Mouse (Mus musculus) thymus, postnatal 0 days (tissue): ENCODE results near the gene Esp24. TPM values are rescaled to one million over a fixed set of nuclear protein-coding genes. Genes with fewer than 3 reads are reported as not detected.
"Not testable (repeated sequence)": the region's sequence is repeated elsewhere in the genome, so short reads cannot be mapped to it uniquely, and the experiment has no call there.

Experiments used
- DNase-seq: peaks from one replicate; pipeline ENCODE4 v3.0.0-alpha.2; 2015; ENCODE audit warnings: low spot score
- polyA plus RNA-seq: library from polyadenylated mRNA; unstranded; fragments of >200 nt; fragmentation: Nextera tagmentation; extraction: Ambion mirVana; gene quantifications from 2 replicates; pipeline ENCODE4 v1.2.1, GENCODE M21; 2015

Gene Esp24
- polyA plus RNA-seq: not detected in 2 replicates

DNA sequence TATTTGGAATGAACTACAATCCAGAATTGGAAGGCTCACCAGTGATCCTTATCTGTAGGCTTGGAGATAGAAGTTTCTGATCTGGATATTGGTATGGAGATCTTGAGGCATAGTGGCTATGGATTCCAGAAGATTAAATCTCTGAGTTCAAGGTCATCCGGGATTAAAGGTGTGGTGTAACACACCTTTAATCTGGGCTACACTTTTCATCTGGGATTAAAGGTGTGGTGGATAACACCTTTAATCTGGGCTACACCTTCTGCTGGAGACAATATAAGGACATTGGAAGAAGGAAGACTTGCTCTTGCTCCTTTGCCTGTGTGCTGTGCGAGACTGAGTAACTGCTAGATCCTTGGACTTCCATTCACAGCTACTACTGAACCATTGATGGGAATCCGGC lies at the start of gene Esp24:
TSS of gene Esp24 (plus strand) at position 301 of the 400 bp plus-strand sequence.
- not testable (repeated sequence) for DNase-seq

DNA sequence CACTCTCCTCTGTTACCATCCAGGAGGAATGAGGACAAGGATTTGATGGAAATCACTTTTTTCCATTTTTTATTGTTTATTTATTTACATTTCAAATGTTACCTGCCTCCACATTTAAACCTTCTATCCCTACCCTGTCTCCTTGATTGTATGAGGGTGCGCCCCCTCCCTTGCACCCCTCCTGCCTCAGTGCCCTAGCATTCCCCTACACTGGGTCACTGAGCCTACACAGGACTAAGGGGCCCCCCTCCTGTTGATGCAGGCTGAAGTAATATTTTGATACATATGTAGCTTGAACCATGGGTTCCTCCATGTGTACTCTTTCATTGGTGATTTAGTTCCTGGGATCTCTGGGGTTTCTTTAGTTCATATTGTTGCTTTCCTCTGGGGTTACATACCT lies 26.6 kb upstream of the Esp24 start:
- no peak for DNase-seq

DNA sequence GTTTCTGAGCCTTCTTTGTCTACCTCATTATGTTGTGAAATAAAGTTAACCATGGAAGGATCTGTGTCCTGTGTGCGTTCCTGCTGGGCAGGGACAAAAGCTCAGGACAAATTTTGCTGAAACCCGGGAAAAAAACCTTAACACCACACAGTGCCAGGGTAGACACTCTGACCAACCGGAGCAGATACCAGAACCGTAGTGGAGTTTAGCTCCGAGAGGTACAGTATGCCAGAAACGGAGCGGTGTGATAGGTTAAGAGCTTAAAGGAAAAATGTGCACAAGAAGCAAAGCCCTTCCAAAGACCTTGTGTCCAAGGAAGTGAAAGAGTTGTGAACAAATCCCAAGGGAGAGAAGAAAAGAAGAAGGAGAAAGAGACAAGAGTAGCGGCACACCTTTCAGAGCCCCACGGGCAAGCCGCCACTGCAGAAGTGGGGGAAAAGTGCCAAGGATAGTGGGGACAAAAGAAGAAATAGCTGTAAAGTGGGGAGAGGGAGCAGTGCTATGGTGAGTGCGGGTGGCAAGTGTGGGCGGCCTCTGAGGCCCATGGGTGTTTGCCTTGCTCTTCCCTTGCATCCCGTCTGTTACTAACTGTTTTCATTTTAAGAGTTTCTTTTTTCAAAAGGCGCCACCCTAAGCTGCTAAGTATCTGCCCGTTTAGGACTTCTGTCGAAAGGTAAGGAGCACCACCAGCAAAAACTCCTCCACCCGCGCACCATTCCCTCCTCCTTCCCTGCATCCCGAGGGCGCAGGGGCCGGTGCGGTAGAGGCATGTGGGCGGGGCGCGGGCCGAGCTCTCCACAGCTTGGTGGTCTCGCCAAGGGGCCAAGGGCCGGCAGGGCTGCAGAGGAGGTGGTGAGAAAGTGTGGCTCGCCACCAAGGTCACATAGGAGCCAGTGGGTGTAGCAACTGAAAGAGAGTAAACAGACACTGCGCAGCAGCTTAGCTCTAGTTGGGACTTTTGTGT lies 25.5 kb upstream of the Esp24 start:
- no peak for DNase-seq

DNA sequence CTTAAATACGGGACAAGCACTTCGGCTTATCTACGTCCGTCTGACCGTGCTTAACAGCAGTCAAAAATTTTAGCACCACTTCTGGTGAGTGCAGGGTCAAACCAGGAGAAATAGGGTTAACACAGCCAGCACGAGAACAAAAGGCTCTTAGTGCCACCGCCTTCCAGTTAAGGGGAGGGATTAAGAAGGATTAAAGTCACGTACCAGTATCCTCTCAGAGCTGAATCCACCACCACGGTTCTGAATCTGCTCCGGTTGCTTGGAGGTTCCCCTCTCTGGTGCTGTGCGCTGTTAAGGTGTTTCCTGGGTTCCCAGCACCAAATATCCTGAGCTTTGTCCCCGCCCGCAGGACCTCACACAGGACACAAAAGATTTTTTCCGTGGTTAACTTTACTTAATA lies 19.3 kb upstream of the Esp24 start:
- no peak for DNase-seq

DNA sequence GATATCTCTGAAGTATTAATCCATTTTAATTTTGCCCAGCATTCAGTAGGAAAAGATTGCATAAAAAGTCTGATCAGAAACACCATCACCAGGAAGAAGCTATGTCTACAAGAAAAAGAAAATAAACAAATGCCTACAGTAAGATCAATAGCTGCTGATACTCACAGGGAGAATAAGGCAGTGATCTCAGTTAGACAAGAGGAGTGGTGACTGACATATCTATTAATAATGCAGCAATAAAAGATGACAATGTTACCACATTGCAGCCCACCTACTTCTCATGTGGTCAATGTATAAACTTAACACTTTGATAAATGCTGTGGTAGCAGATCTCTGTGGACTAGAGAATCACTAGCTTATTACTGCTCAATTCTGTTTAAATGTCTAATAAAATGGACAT lies 6.7 kb downstream of the Esp24 start, which contains the start of gene Gm21903:
TSS of gene Gm21903 (minus strand) at position 101 of the 400 bp plus-strand sequence.
- DNase-seq: no peak

GRCm38 (mm10) chr17:39063641-39064040 lies 27.1 kb downstream of the Esp24 start:
- DNase-seq: no peak

- DNase-seq: no peak
Measured at GRCm38 (mm10) chr17:39076937-39077336, 40.4 kb downstream of the Esp24 start, which contains the start of gene Esp23. Gene Esp23 (minus strand): TSS chr17:39077037.

Other genes with a start within 250 kb of the Esp24 start
- not detected in 2 replicates for gene Gm21903, start 6.6 kb downstream of the Esp24 start, polyA plus RNA-seq
- gene Esp23, start 40.3 kb downstream of the Esp24 start, polyA plus RNA-seq: not detected in 2 replicates
- gene Esp22, start 58.6 kb downstream of the Esp24 start, polyA plus RNA-seq: not detected in 2 replicates